Comparison of ENCODE assay signal across 8 mouse cellular contexts in genomic region chr17:56117251-56117710, GRCm38 (mm10). TPM values are rescaled to one million over a fixed set of nuclear protein-coding genes. Genes with fewer than 3 reads are reported as not detected.
A peak's percentile ranks its signal among the peaks of the same experiment; 100 is the strongest.
DNase-seq lines count a peak whose midpoint lies in the region; ATAC-seq and TF ChIP-seq lines count a peak whose summit lies in the region.

Gene Plin5 (minus strand): TSS chr17:56117596.

- H3K9ac ChIP-seq in limb, embryonic 11.5 days (ENCODE audit: low read length), result no peak within 1 kb of the TSS

- intact Hi-C loops in gastrocnemius, adult 2 months (cut with DNase I), result loop anchor here (10.0 kb wide), 1 partner anchor 488 kb away; the partner anchor contains the start of gene 2410015M20Rik

- peak; percentile 39 for DNase-seq in brain, embryonic 14.5 days (ENCODE audit: low read depth)
- peak; percentile 88 for DNase-seq in gastrocnemius, adult 2 months
- DNase-seq in hindbrain, embryonic 10.5 days (ENCODE audit: low spot score), result peak; percentile 64
- peak; percentile 74 for DNase-seq in limb, embryonic 11.5 days (ENCODE audit: low spot score)
- DNase-seq in testis, postnatal 14 days (ENCODE audit: low spot score), result peak; percentile 80

- no peak for TF ChIP-seq CTCF in brain, embryonic 14.5 days (IDR thresholded peaks at IDR 0.05; ENCODE audit: borderline replicate concordance, extremely low read depth, insufficient read depth, insufficient read length)
- TF ChIP-seq CTCF in gastrocnemius, adult 2 months (IDR thresholded peaks at IDR 0.05), result no peak

- peaks cover 7% of the 10 kb centered on the region for H3K4me1 ChIP-seq in erythroblast, embryonic 14.5 days (ENCODE audit: control insufficient read depth)
- peaks cover 33% of the 10 kb centered on the region for H3K4me1 ChIP-seq in hindbrain, embryonic 10.5 days (replicated peaks)
- H3K4me1 ChIP-seq in limb, embryonic 11.5 days (ENCODE audit: control insufficient read depth, insufficient read depth, low read length), result peaks cover 10% of the 10 kb centered on the region

- H3K4me3 ChIP-seq in erythroblast, embryonic 14.5 days (replicated peaks), result peak within 1 kb of the TSS; percentile 34
- peak within 1 kb of the TSS; percentile 73 for H3K4me3 ChIP-seq in gastrocnemius, adult 2 months
- H3K4me3 ChIP-seq in hindbrain, embryonic 10.5 days, result peak within 1 kb of the TSS; percentile 51
- peak within 1 kb of the TSS; percentile 23 for H3K4me3 ChIP-seq in limb, embryonic 11.5 days (ENCODE audit: low read depth, low read length)

- no peak for TF ChIP-seq POLR2A in brain, embryonic 14.5 days (IDR thresholded peaks at IDR 0.05; ENCODE audit: borderline replicate concordance, extremely low read depth, insufficient read depth, insufficient read length, poor library complexity, severe bottlenecking)

- peaks cover 56% of the 10 kb centered on the region for H3K27me3 ChIP-seq in erythroblast, embryonic 14.5 days (ENCODE audit: control insufficient read depth)
- H3K27me3 ChIP-seq in hindbrain, embryonic 10.5 days (ENCODE audit: insufficient read depth, poor library complexity, severe bottlenecking), result peaks cover 70% of the 10 kb centered on the region
- H3K27me3 ChIP-seq in limb, embryonic 11.5 days (ENCODE audit: control insufficient read depth, insufficient read depth, low read length), result peaks cover 48% of the 10 kb centered on the region

- H3K9me3 ChIP-seq in erythroblast, embryonic 14.5 days (ENCODE audit: control insufficient read depth, low read length), result peaks cover 3% of the 10 kb centered on the region
- H3K9me3 ChIP-seq in hindbrain, embryonic 10.5 days, result peaks cover 8% of the 10 kb centered on the region
- H3K9me3 ChIP-seq in limb, embryonic 11.5 days (ENCODE audit: control insufficient read depth, low read length), result peaks cover 2% of the 10 kb centered on the region; the same call in 1 of the 2 replicates

- no peaks in the 10 kb centered on the region for H3K36me3 ChIP-seq in erythroblast, embryonic 14.5 days (ENCODE audit: control insufficient read depth)
- H3K36me3 ChIP-seq in hindbrain, embryonic 10.5 days, result no peaks in the 10 kb centered on the region
- H3K36me3 ChIP-seq in limb, embryonic 11.5 days (ENCODE audit: control insufficient read depth, insufficient read depth, low read length), result no peaks in the 10 kb centered on the region

- H3K4me2 ChIP-seq in limb, embryonic 11.5 days (ENCODE audit: low read depth, severe bottlenecking), result peak within 1 kb of the TSS; percentile 55

- ATAC-seq in erythroblast, adult 5-6 weeks (replicated peaks; ENCODE audit: low FRiP score, poor library complexity, severe bottlenecking), result no peak
- ATAC-seq in limb, embryonic 11.5 days (ENCODE audit: insufficient number of reproducible peaks, low FRiP score, low TSS enrichment, low read depth), result peak; percentile 28; the same call in 1 of the 2 replicates
- peak; percentile 60 for ATAC-seq in megakaryocyte-erythroid progenitor cell, adult 5-6 weeks (replicated peaks; ENCODE audit: low FRiP score, low TSS enrichment, poor library complexity, severe bottlenecking)

- WGBS in hindbrain, embryonic 10.5 days, result 1% methylated on average over 27 of the region's 27 CpGs
- under 1% methylated on average over 27 of the region's 27 CpGs for WGBS in limb, embryonic 11.5 days

- peak within 1 kb of the TSS; percentile 87 for H3K27ac ChIP-seq in gastrocnemius, adult 2 months
- H3K27ac ChIP-seq in hindbrain, embryonic 10.5 days, result 0 out of 2 replicates have a peak within 1 kb of the TSS, but pooled peaks have one; percentile 50
- no peak within 1 kb of the TSS for H3K27ac ChIP-seq in limb, embryonic 11.5 days (replicated peaks; ENCODE audit: low read depth, low read length)

RNA-seq across cellular contexts. Expression of gene Plin5, which starts in this region (rescaled TPM):
- polyA plus RNA-seq in erythroblast, embryonic 14.5 days (2012), result not detected in 2 replicates
- total RNA-seq in erythroblast, adult 5-6 weeks (2015; ENCODE audit: low replicate concordance), result 0.58 TPM in 1 of 2 replicates, not detected in the other
- total RNA-seq in erythroblast, adult 5-6 weeks (2017; ENCODE audit: low replicate concordance), result 0.60 and 0.98 TPM in 2 replicates
- 0.43 and 0.67 TPM in 2 replicates for polyA plus RNA-seq in brain, embryonic 14.5 days (2012; rRNA removed)
- total RNA-seq in gastrocnemius, adult 2 months (2021), result 10 to 100 TPM; 22.9 to 55.7 TPM
- 0.39 and 0.42 TPM in 2 replicates for polyA plus RNA-seq in hindbrain, embryonic 10.5 days (2016; fragmentation: Nextera tagmentation; extraction: Ambion mirVana)
- 0.16 and 0.43 TPM in 2 replicates for polyA plus RNA-seq in limb, embryonic 11.5 days (2014; fragmentation: Nextera tagmentation; extraction: Ambion mirVana)
- not detected in 2 replicates for total RNA-seq in megakaryocyte-erythroid progenitor cell, adult 5-6 weeks (2014; fragmentation: Nextera tagmentation)
- total RNA-seq in megakaryocyte-erythroid progenitor cell, adult 5-6 weeks (2017), result 0.23 TPM in 1 of 2 replicates, not detected in the other

Comparison
In these comparisons a context has a peak if more than half of its experiments do, and no peak if none do; other contexts are left out.
1. RNA of gene Plin5 (total RNA-seq): 22.9 to 55.7 TPM in gastrocnemius, adult 2 months; 0.58 to 0.98 TPM in erythroblast, adult 5-6 weeks and 0.23 TPM in megakaryocyte-erythroid progenitor cell, adult 5-6 weeks; every median in the first group is over 10 times any median in the second.
2. Peak in DNase-seq in brain, embryonic 14.5 days; RNA of the gene not detected or under 1 TPM.
3. Peak in DNase-seq, H3K4me3 ChIP-seq and H3K27ac ChIP-seq in hindbrain, embryonic 10.5 days; RNA of the gene not detected or under 1 TPM.
4. Peak in DNase-seq, ATAC-seq, H3K4me3 ChIP-seq and H3K4me2 ChIP-seq in limb, embryonic 11.5 days; RNA of the gene not detected or under 1 TPM.
5. Peak in ATAC-seq in megakaryocyte-erythroid progenitor cell, adult 5-6 weeks; RNA of the gene not detected or under 1 TPM.
6. H3K4me3 ChIP-seq: peak in every context shown above with its lines; median percentile 73 in gastrocnemius, adult 2 months; 51 in hindbrain, embryonic 10.5 days; 34 in erythroblast, embryonic 14.5 days; 23 in limb, embryonic 11.5 days.
7. Peak in every context shown above with its lines, with median percentiles within 50 percentile points of each other: DNase-seq.